Mouse (Mus musculus) T-helper 1 cell (primary cell): ENCODE measurements around the gene Kat8.
"Not testable (repeated sequence)": the region's sequence is repeated elsewhere in the genome, so short reads cannot be mapped to it uniquely, and the experiment has no call there.

Source experiments
- in situ Hi-C: fragments of 300-600 bp; cut with MboI, MseI; formaldehyde crosslinking; loops from one replicate; pipeline ENCODE4 v1.15.1; 2025; ENCODE audit warnings: high pct_unique_total_duplicates

Kat8 gene

DNA sequence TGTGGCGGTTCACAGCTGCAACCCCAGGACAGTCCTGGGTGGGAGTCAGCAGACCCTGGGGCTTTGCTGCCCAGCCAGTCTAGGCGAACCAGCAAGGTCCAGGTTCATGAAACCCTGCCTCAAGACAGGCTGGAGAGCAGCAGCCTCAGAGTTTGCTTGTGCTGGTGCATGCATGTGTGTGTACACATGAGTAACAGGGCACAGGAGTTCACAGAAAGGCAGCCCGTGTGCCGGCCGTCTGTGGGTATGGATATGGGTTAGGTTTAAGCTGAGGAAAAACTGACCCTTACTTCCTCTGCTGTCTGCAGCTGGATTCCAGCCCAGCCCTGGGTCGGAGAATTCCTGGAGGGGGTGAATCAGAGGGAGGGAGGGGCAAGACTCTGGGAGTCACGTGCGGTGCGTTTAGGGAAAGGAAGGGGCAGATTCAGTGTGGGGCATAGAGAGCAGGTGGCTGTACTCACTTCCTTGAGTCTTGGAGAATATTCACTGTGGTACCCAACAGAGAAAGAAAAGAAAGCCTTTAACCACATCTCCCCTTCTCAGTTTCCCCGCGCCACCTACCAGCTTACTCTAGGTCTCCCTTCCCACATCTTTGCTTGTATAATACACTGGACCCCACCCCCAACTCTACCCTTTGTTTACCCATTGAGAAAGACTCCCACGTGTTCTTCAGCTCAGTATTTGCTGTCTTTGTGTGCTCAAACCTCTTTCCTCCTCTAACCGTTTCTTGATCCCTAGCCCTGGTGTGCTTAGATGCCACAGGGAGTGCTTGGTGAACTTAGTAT lies 19.2 kb downstream of the Kat8 start:
- in situ Hi-C loops = no loop called here

DNA sequence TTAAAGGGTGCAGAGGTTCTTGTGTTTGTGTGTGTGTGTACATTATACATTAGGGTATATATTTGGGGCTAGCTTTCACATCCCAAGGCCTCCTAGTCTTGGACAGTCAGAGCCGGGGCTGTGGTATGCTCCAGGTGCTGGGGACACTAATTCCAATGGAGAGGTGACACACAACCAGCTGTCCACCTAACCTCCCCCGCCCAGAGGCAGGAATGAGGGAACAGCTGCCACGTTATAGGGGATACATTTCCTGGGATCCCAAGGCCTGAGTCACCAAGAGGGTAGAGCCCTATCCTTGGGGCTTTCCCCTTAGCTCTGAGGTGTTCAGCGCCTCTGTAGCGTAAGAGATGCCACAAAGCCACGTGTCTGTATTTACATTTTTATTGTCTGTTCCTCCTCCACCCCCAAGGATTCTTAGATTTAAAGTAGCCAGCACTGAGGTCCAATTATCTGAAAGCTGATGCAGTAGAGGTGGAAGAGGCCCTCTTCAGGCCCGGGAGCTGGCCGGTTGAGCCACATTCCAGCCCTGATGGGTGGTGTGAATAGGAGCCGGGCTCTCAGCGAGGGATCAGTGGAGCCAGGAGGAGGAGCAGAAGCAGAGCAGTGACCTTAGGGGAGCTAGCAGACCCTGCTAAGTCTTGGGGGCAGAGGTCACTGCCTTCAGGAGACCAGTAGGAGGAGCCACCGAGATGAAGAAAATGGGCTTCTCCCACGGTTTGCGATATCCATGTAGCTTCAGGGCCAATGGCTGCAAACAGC lies 20.1 kb downstream of the Kat8 start:
- in situ Hi-C loops = no loop called here

- in situ Hi-C loops = no loop called here
Observed at GRCm38 (mm10) chr7:127934075-127934474, 21.8 kb downstream of the Kat8 start.

GRCm38 (mm10) chr7:127935028-127935722 lies 22.9 kb downstream of the Kat8 start:
- in situ Hi-C loops = no loop called here

DNA sequence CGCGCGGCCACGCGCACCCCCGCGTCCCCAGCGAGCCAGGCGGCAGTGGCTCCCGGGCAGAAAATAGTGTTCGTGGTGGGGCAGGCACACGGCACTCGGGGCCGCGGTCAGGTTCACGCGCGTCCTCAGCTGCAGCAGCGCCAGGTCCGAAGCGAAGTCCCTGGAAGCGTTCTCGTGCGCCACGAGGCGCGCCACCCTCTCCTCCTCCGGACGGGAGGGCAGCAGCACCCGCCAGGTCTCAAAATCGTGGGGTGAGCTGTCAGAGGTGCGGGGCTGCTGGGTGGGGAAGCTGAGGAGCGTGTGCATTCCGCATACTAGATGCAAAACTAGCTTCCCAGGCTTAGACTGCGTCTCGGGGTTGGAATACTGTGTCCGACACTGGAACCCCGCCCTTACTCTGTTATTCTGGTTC lies 23.4 kb downstream of the Kat8 start:
- in situ Hi-C loops = no loop called here

GRCm38 (mm10) chr7:127936216-127936884 lies 24.0 kb downstream of the Kat8 start:
- in situ Hi-C loops = no loop called here

GRCm38 (mm10) chr7:127942097-127942496 lies 29.8 kb downstream of the Kat8 start:
- in situ Hi-C loops = not testable (repeated sequence)

GRCm38 (mm10) chr7:127944614-127945013 lies 32.3 kb downstream of the Kat8 start:
- in situ Hi-C loops = no loop called here

DNA sequence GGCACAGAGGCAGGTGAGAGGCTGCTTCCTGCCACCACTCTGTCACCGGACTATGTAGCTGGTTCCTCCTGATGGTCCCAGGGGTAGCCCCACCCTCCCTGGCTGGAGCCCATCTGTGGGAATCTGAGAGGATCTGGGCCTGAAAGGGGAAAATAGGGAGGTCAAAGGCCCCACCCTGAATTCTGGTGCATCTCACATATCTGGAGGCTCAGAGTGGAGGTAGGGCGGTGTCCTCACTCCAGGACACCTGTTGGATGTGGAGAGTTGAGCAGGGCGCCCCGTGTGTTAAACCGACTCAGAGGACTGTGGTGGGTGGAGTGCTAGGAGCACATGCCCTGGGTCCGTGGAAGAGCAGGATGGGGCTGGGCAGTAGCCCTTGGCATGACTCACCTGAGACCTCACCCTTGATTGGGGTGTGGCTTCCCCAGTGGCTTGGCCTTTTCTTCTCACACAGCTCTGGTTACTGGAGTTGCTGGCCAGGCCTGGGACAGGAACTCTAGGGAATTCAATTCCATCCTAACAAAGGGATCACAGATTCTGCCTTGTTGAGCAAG lies 34.2 kb downstream of the Kat8 start, which contains the start of gene Prss36:
TSS of gene Prss36 (minus strand) at position 256 of the 554 bp plus-strand sequence.
- in situ Hi-C loops = no loop called here

- in situ Hi-C loops = no loop called here
Observed at GRCm38 (mm10) chr7:127952864-127953581, 40.7 kb downstream of the Kat8 start.

DNA sequence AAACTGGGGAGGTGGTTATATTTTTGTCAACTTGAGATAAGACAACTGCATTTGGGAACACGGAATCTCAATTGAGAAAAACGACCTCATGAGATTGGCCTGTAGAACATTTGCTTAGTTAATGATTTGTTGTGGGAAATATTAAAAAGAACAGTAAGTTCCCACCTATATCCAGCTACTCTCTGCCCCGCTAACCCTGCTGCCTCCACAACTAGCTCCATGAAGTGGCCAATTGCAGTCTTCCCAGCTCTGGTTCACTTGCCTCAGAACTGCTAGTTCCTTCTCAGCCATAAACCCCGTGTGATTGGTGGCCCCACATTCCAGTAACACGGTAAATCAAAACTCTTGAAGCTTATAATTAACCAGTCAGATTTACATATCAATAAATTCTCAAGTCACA lies 47.0 kb downstream of the Kat8 start:
- in situ Hi-C loops = no loop called here

GRCm38 (mm10) chr7:127966371-127966918 lies 54.1 kb downstream of the Kat8 start:
- in situ Hi-C loops = no loop called here

DNA sequence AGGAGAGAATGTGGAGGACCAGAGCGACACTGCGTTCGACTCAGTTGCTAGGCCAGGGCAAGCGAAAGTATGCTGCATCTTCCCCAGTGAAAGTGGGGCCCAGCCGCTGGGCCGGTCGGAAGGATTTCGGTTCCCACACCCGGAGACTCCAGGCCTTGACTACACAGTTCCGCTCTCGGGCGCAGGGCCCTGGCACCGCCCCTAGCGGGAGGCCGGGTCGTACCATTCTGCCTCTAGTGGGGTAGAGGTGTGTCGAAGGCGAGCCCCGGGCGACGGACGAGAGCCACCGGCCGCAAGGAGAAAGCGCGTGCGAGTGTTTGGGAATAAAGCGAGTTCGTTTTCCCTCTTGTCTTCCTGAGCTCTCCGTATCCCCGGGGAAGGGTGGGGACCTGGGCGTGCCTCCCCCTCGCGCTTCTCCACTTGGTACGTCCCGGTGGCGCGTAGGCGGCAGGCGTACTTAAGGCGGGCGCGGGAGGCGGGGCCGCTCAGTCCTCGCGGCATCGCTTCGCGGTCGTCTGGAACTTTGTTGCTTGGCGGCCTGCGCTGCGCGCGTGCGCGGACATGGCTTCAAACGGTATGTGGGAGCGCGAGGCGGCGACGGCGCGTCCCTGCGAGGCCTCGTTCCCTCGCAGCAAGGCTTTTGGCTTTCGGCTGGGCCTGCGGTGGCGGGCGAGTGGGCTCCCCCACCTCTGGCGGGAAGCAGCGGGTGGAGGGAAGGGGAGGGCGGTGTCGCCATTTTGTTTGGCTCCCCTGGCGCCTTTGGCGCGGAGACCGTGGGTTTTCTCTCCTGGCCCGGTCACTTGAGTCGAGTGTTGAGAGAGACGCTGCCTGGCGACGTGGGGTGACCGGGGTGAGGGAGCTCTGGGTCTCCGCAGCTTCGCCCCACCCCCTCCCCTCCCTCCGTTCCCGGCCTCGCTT lies 54.9 kb downstream of the Kat8 start, which contains the start of gene Fus:
TSS of gene Fus (plus strand) at position 454 of the 918 bp plus-strand sequence.
- in situ Hi-C loops = no loop called here

DNA sequence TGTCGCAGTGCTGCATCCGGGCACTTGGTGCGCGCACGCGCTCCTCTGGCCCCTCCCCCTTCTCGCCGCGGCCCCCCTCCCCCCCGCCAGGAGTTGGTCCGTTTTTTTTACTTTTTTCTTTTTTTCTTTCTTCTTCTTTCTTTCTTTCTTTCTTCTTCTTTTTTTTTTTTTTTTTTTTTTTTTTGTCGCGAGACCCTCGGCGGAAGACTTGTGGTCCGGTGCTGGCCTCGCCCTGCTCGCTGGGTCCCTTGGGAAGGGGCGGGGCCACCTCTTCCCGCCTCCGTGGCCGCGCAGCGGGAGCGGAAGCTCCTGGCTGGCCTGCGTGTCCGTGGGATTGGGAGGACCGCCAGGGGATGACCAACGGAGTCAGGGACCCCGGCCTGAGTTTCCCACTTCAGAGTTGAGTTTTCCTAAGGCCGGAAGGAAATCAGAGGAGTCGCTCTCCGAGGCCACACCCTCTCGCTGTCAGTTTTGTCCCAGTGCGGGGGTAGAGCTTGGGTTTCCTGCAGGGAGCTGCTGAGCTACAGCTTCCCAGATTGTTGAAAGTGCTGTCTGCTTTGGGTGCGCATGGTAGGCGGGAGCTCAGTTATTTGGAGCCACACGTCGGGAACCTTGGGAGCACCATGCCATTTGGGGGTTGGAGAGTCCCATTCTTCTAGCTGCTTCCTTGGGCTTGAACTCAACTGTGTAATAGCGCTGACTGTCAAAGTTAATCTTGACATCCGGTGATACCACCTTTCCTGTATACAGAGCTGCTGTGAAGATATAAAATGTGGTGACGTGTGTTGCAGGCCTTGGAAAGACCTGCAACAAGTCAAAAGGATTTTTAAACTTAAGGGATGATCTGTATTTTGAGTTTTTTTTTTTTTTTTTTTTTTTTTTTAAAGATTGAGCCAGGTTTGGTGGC lies 55.9 kb downstream of the Kat8 start:
- in situ Hi-C loops = no loop called here

GRCm38 (mm10) chr7:127974413-127974930 lies 62.2 kb downstream of the Kat8 start:
- in situ Hi-C loops = no loop called here
